Mouse (Mus musculus): ENCODE data around the gene Atp6v0b. TPM values are rescaled to one million over a fixed set of nuclear protein-coding genes. Genes with fewer than 3 reads are reported as not detected.

The Atp6v0b gene
- polyA plus RNA-seq (2015; fragmentation: Illumina TruSeq; extraction: RNeasy Lipid Tissue Mini Kit (QIAGEN cat#74804); ENCODE audit: insufficient read depth, low replicate concordance): 204 TPM

DNA sequence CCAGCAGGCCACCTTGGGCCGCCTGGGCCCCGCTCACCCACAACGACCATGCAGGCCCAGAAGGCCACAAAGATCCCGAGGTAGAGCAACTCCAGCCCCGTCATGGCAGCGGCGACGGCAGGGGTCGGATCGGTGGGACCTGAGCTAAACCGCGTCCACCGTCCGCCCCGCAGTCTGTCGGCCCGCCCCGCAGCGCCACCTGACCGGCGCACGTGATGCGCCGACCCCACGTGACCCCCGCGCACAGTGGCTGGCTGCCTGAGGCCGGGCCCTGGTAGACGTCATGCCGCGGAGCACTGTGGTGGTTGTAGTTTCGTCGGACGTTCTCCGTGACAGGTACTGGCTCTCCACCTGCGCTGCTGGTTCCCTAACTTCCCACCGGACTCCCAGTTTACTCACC is at the start of gene Atp6v0b:
Gene Atp6v0b, minus strand, starts transcription at position 201 of the 400 bp plus-strand sequence.

DNA sequence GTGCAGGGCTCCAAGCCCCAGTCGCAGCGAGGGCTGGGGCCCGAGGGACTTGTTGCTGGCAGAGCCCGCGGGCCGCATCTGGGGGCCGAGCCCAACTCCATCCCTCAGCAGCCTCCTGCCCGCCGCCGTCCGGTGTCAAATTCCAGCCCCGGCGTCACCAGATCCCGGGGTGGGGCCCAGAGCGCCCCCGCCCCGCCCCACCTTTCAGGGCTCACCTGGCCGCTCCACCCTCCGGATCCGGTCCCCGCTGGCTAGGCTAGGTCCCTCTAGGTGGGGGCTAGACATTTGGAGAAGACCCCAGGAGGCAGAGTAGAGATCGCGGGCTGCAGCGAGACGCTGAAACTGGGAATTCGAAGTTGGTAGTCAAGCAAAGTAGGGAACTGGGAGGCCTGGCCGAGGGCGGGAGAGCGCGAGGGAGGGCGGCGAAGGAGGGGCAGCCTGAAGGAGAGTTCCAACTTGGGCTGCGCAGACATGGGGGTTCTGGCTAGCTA is 42.3 kb upstream of the Atp6v0b start, which contains the start of gene Artn:
Gene Artn, minus strand, starts transcription at position 373 of the 491 bp plus-strand sequence.

DNA sequence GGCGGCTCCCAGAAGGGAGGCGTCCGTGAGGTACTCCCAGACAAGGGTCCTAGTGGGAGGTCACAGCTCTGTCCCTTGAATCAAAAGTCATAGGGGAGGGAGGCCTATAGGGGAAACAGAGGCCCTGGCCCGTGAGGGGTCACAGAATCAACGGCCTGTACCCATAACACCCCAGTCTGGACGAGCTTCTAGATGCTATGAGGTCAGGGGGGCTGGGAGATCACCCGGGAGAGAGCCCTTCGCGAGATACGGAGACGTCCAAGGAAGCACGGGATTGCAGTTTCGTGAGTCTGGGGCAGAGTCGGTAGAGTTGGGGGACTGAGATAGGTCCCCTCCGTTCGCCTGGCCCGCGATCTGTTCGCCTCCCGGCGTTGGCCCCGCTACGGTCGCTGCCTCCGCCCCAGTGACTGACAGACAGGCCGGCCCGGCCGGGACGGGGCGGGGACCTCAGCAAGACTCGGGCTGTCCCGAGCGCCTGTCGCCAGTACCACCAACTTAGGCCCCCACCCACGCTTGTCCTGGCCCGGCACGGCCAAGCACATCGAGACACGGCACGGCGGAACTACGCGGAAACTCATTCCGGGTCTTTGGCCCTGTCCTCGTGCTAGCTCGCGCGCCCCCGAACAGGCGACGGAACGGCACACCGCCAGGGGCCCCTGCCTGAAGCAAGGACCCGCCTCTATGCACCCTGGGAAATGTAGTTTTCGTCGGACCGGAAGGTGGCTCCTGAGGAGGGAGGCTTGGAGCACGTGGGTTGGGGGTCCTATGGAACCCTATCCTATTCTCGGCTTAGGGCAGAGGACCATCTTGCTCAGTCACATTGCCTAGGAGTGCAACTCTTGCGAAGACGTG is 27.7 kb upstream of the Atp6v0b start, which contains the start of gene Ipo13:
Gene Ipo13, minus strand, starts transcription at position 409 of the 852 bp plus-strand sequence.

DNA sequence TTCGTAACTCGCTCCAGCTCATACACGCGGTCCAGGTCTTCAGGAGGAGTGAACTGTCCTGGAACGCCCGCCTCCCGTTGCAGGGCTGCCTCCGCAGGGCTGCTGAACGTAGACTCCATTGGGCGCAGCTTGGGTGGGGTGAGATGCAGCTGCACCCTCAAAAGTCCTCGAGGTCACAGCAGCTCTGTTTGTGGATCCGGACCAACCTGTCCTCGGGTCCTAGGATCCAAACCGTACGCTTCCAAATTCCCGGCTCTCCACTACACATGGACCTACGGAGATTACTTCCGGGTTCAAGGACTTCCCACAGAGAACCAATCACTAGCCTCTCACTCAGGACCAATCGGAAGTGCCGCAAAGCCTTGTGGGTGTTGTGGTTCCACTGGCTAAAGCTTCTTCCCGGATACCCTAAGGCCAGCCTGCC is 4.6 kb upstream of the Atp6v0b start, which contains the start of gene Dph2:
Gene Dph2, minus strand, starts transcription at position 295 of the 424 bp plus-strand sequence.

GRCm38 (mm10) chr4:117882701-117883691 is 4.1 kb downstream of the Atp6v0b start, which contains the start of gene B4galt2:
TSS of gene B4galt2 (minus strand) at chr4:117883487.

GRCm38 (mm10) chr4:117872471-117872886 is 14.7 kb downstream of the Atp6v0b start, which contains the start of gene Ccdc24:
TSS of gene Ccdc24 (minus strand) at chr4:117872557.

DNA sequence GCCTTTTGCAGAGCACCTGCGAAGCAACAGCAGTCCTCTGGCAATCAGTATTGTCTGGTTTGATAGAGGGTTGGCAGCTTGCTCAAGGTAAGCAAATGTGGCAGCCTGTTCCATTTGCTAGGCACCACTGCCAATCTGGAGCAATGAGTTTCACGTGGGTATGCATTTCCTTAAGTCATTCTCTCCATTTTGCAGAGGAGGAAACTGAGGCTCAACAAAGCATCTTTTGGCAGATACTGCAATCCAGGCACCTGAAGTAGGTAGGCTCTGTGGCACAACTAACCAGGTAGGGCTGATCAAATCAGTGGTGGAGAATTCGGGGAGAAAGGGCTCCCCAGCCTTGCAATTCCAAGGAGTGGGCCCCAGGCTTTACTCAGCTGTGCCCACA is 52.7 kb downstream of the Atp6v0b start, which contains the start of gene Slc6a9:
Gene Slc6a9, plus strand, starts transcription at position 50 of the 388 bp plus-strand sequence.

Other genes with a start within 250 kb of the Atp6v0b start
- 15.4 TPM for gene Dmap1, start 205.1 kb downstream of the Atp6v0b start, polyA plus RNA-seq (2015; fragmentation: Illumina TruSeq; extraction: RNeasy Lipid Tissue Mini Kit (QIAGEN cat#74804); ENCODE audit: insufficient read depth, low replicate concordance)
- gene Gm12845, start 162.9 kb downstream of the Atp6v0b start, polyA plus RNA-seq (2015; fragmentation: Illumina TruSeq; extraction: RNeasy Lipid Tissue Mini Kit (QIAGEN cat#74804); ENCODE audit: insufficient read depth, low replicate concordance): not detected
- not detected for gene Klf17, start 121.7 kb downstream of the Atp6v0b start, polyA plus RNA-seq (2015; fragmentation: Illumina TruSeq; extraction: RNeasy Lipid Tissue Mini Kit (QIAGEN cat#74804); ENCODE audit: insufficient read depth, low replicate concordance)
- 3.3 TPM for gene Slc6a9, start 52.8 kb downstream of the Atp6v0b start, polyA plus RNA-seq (2015; fragmentation: Illumina TruSeq; extraction: RNeasy Lipid Tissue Mini Kit (QIAGEN cat#74804); ENCODE audit: insufficient read depth, low replicate concordance)
- gene Ccdc24, start 14.8 kb downstream of the Atp6v0b start, polyA plus RNA-seq (2015; fragmentation: Illumina TruSeq; extraction: RNeasy Lipid Tissue Mini Kit (QIAGEN cat#74804); ENCODE audit: insufficient read depth, low replicate concordance): not detected
- 1.4 TPM for gene B4galt2, start 3.8 kb downstream of the Atp6v0b start, polyA plus RNA-seq (2015; fragmentation: Illumina TruSeq; extraction: RNeasy Lipid Tissue Mini Kit (QIAGEN cat#74804); ENCODE audit: insufficient read depth, low replicate concordance)
- 12.2 TPM for gene Dph2, start 4.7 kb upstream of the Atp6v0b start, polyA plus RNA-seq (2015; fragmentation: Illumina TruSeq; extraction: RNeasy Lipid Tissue Mini Kit (QIAGEN cat#74804); ENCODE audit: insufficient read depth, low replicate concordance)
- 19.2 TPM for gene Ipo13, start 27.7 kb upstream of the Atp6v0b start, polyA plus RNA-seq (2015; fragmentation: Illumina TruSeq; extraction: RNeasy Lipid Tissue Mini Kit (QIAGEN cat#74804); ENCODE audit: insufficient read depth, low replicate concordance)
- gene Artn, start 42.4 kb upstream of the Atp6v0b start, polyA plus RNA-seq (2015; fragmentation: Illumina TruSeq; extraction: RNeasy Lipid Tissue Mini Kit (QIAGEN cat#74804); ENCODE audit: insufficient read depth, low replicate concordance): not detected
- 5.5 TPM for gene St3gal3, start 247.6 kb upstream of the Atp6v0b start, polyA plus RNA-seq (2015; fragmentation: Illumina TruSeq; extraction: RNeasy Lipid Tissue Mini Kit (QIAGEN cat#74804); ENCODE audit: insufficient read depth, low replicate concordance)